Mouse (Mus musculus) CH12.LX (cell line): ENCODE measurements around the gene Gm10382. TPM values are rescaled to one million over a fixed set of nuclear protein-coding genes. Genes with fewer than 3 reads are reported as not detected.
A peak's percentile ranks its signal among the peaks of the same experiment; 100 is the strongest.

Experiments used
- DNase-seq: peaks from one replicate; pipeline ENCODE4 v3.0.0-alpha.2; 2013; ENCODE audit errors: extremely low read depth
- H3K27ac ChIP-seq: 2 replicates; pipeline ENCODE4 v1.5.1; 2012; ENCODE audit warnings: low read depth, mild to moderate bottlenecking, control low read depth, moderate library complexity; ENCODE audit not compliant: insufficient read depth
- H3K27me3 ChIP-seq: replicated peaks from 2 replicates; pipeline ENCODE3; 2012; ENCODE audit warnings: inconsistent platforms
- H3K36me3 ChIP-seq, 2 experiments: replicated peaks in 1 of 2; 2 replicates each; pipeline versions ENCODE3 to v1.6.1; 2012; ENCODE audit warnings: inconsistent platforms in 1 of 2, low read length in 1 of 2, mild to moderate bottlenecking in 1 of 2, mixed read lengths in 1 of 2, moderate library complexity in 1 of 2; ENCODE audit not compliant: control insufficient read depth in 1 of 2, insufficient read depth in 1 of 2
- H3K4me1 ChIP-seq, 2 experiments: 2 replicates each; pipeline ENCODE4 v1.6.1; 2012; ENCODE audit warnings: inconsistent platforms in 1 of 2, moderate library complexity in 1 of 2; ENCODE audit not compliant: insufficient read depth in 2 of 2, control insufficient read depth in 1 of 2
- H3K4me2 ChIP-seq: 2 replicates; pipeline ENCODE4 v1.6.1; 2012; ENCODE audit warnings: low read depth, mild to moderate bottlenecking, control low read depth; ENCODE audit not compliant: poor library complexity, insufficient read depth, severe bottlenecking
- H3K4me3 ChIP-seq, 3 experiments: fragments of 150-350 bp in 1 of 3; sonication (generic) in 1 of 3; replicated peaks in 1 of 3; 2 replicates each; pipeline versions ENCODE3 to v1.5.1; 2011 to 2012; ENCODE audit warnings: low read depth in 2 of 3, low read length in 2 of 3, mild to moderate bottlenecking in 2 of 3, moderate library complexity in 2 of 3, control low read depth in 1 of 3, improper control_type of control experiment in 1 of 3, inconsistent platforms in 1 of 3, mixed read lengths in 1 of 3; ENCODE audit not compliant: poor library complexity in 1 of 3
- H3K79me2 ChIP-seq: replicated peaks from 2 replicates; pipeline ENCODE4 v1.6.1; 2012; ENCODE audit warnings: mild to moderate bottlenecking, moderate library complexity; ENCODE audit not compliant: control insufficient read depth, poor library complexity, insufficient read depth, severe bottlenecking; ENCODE audit errors: extremely low read depth
- H3K9ac ChIP-seq: 2 replicates; pipeline ENCODE4 v1.6.1; 2012; ENCODE audit warnings: low read depth, mild to moderate bottlenecking, control low read depth, moderate library complexity; ENCODE audit not compliant: insufficient read depth
- H3K9me3 ChIP-seq: replicated peaks from 2 replicates; pipeline ENCODE3; 2012; ENCODE audit warnings: low read length, inconsistent platforms, mixed read lengths
- CHD1 ChIP-seq: IDR thresholded peaks from 2 replicates; pipeline ENCODE4 v1.6.1; 2012; ENCODE audit warnings: low read depth, low read length, improper control_type of control experiment, inconsistent platforms
- E2F4 ChIP-seq: IDR thresholded peaks from 2 replicates; pipeline ENCODE4 v1.6.1; 2011; ENCODE audit warnings: low read depth, low read length, improper control_type of control experiment; ENCODE audit not compliant: insufficient replicate concordance
- ELF1 ChIP-seq: IDR thresholded peaks from 2 replicates; pipeline ENCODE4 v1.6.1; 2014; ENCODE audit warnings: low read depth, mild to moderate bottlenecking, inconsistent platforms, low read length, improper control_type of control experiment
- ETS1 ChIP-seq: conservative IDR thresholded peaks from 2 replicates; pipeline ENCODE4 v1.6.1; 2012; ENCODE audit warnings: low read depth, mild to moderate bottlenecking, inconsistent platforms, low read length, improper control_type of control experiment, moderate library complexity
- GABPA ChIP-seq: IDR thresholded peaks from 2 replicates; pipeline ENCODE4 v1.6.1; 2012; ENCODE audit warnings: low read depth, low read length, improper control_type of control experiment, inconsistent platforms; ENCODE audit not compliant: insufficient replicate concordance
- IRF4 ChIP-seq: IDR thresholded peaks from 2 replicates; pipeline ENCODE4 v1.6.1; 2014; ENCODE audit warnings: low read depth, mild to moderate bottlenecking, inconsistent platforms, low read length, improper control_type of control experiment
- JUN ChIP-seq: IDR thresholded peaks from 2 replicates; pipeline ENCODE4 v1.6.1; 2011; ENCODE audit warnings: low read depth, mild to moderate bottlenecking, low read length, improper control_type of control experiment, moderate library complexity; ENCODE audit not compliant: insufficient read depth
- KAT2A ChIP-seq: IDR thresholded peaks from 2 replicates; pipeline ENCODE4 v1.6.1; 2012; ENCODE audit warnings: low read length, improper control_type of control experiment, inconsistent platforms; ENCODE audit not compliant: insufficient replicate concordance
- MAFK ChIP-seq: IDR thresholded peaks from 2 replicates; pipeline ENCODE4 v1.6.1; 2011; ENCODE audit warnings: low read length, improper control_type of control experiment; ENCODE audit not compliant: insufficient replicate concordance
- MAZ ChIP-seq: IDR thresholded peaks from 2 replicates; pipeline ENCODE4 v1.6.1; 2012; ENCODE audit warnings: low read depth, mild to moderate bottlenecking, inconsistent platforms, low read length, improper control_type of control experiment, moderate library complexity
- MXI1 ChIP-seq: IDR thresholded peaks from 2 replicates; pipeline ENCODE4 v1.6.1; 2011; ENCODE audit warnings: mild to moderate bottlenecking, low read depth, low read length, improper control_type of control experiment
- POLR2A ChIP-seq: IDR thresholded peaks from 2 replicates; pipeline ENCODE4 v1.6.1; 2011; ENCODE audit warnings: low read depth, mild to moderate bottlenecking, improper control_type of control experiment, low read length
- RCOR1 ChIP-seq: conservative IDR thresholded peaks from 2 replicates; pipeline ENCODE4 v1.6.1; 2012; ENCODE audit warnings: low read depth, mild to moderate bottlenecking, inconsistent platforms, low read length, improper control_type of control experiment
- SIN3A ChIP-seq: IDR thresholded peaks from 2 replicates; pipeline ENCODE4 v1.6.1; 2012; ENCODE audit warnings: low read length, improper control_type of control experiment, inconsistent platforms
- TBP ChIP-seq: conservative IDR thresholded peaks from 2 replicates; pipeline ENCODE4 v1.6.1; 2011; ENCODE audit warnings: low read depth, low read length, improper control_type of control experiment
- TCF12 ChIP-seq: IDR thresholded peaks from 2 replicates; pipeline ENCODE4 v1.6.1; 2014; ENCODE audit warnings: low read depth, mild to moderate bottlenecking, inconsistent platforms, low read length, improper control_type of control experiment
- dilution Hi-C: fragments of 300-500 bp; cut with MboI; formaldehyde crosslinking; loops from 2 replicates; pipeline ENCODE4 v1.14.3; 2020; ENCODE audit warnings: low sequenced_read_pairs; ENCODE audit not compliant: extremely low pct_unique_long_range_greater_than_20kb, extremely low pct_ligation_motif_present
- in situ Hi-C: fragments of 300-500 bp; cut with MboI; formaldehyde crosslinking; loops from 3 replicates; pipeline ENCODE4 v1.14.3; 2019; ENCODE audit warnings: low sequenced_read_pairs, low pct_ligation_motif_present, low pct_unique_long_range_greater_than_20kb, mixed read lengths
- polyA plus RNA-seq: library from polyadenylated mRNA; unstranded; fragments of >175 nt; gene quantifications from 2 replicates; pipeline ENCODE4 v1.2.1, GENCODE M21; 2012; ENCODE audit warnings: low read depth; ENCODE audit not compliant: insufficient read length
- total RNA-seq, 2 experiments: library from RNA; depleted of rRNA; stranded (reverse); fragments of 300-350 nt in 1 of 2; fragments of >200 nt in 1 of 2; gene quantifications; 2 replicates each; pipeline ENCODE4 v1.2.3; 2012 to 2014

Gm10382 gene
- total RNA-seq (2012; rRNA removed) (0.59 and 0.80 TPM in 2 replicates), total RNA-seq (2014; rRNA removed) (not detected in 2 replicates), polyA plus RNA-seq (0.87 and 1.1 TPM in 2 replicates)

DNA sequence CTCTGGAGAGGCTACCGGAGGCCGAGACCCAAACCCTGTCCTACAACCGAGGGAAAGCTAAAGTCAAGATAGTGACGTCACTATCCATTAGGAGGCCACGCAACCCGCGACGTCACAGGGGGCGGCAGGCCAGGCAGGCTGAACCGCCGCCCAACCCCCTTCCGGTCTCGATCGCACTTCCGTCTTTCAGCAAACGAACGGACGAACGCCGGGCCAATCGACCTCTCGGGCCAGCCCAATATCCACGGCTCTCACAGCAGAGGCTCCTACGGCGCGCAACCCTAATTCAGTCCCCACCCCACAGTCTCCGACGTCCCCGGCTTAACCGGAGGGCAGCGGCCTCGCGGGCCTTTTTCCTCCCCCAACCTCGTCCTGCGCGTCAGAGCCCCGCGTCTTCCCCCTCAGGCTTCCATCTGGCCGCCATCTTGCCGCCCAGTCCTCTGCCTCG lies at the start of gene Gm10382:
Gene Gm10382, plus strand, starts transcription at position 192 of the 448 bp plus-strand sequence.
- Histone ChIP-seq H3K9me3 (no peaks in the 10 kb centered on the region), H3K36me3 (peaks cover 28 to 29% of the 10 kb centered on the region in 2 experiments), H3K4me1 (peaks cover 3 to 41% of the 10 kb centered on the region in 2 experiments; a peak in 3 of 4 replicates), H3K4me2 (peak within 1 kb of the TSS; percentile 81), H3K27me3 (no peaks in the 10 kb centered on the region), H3K27ac (peak within 1 kb of the TSS; percentile 78), H3K4me3 (peak within 1 kb of the TSS; percentile 44 to 94 (median 84)), H3K9ac (peak within 1 kb of the TSS; percentile 94), H3K79me2 (peaks cover 28% of the 10 kb centered on the region)
- peak; percentile 39 for TF ChIP-seq SIN3A
- TF ChIP-seq GABPA = peak; percentile 24; the same call in 1 of the 2 replicates
- TF ChIP-seq ELF1 = peak; percentile 80
- TF ChIP-seq RCOR1 = no peak
- TF ChIP-seq ETS1 = peak; percentile 32
- TF ChIP-seq JUN = peak; percentile 33
- no peak for TF ChIP-seq MXI1
- dilution Hi-C loops (no loop called here), in situ Hi-C loops (no loop called here)
- peak; percentile 89 for DNase-seq

DNA sequence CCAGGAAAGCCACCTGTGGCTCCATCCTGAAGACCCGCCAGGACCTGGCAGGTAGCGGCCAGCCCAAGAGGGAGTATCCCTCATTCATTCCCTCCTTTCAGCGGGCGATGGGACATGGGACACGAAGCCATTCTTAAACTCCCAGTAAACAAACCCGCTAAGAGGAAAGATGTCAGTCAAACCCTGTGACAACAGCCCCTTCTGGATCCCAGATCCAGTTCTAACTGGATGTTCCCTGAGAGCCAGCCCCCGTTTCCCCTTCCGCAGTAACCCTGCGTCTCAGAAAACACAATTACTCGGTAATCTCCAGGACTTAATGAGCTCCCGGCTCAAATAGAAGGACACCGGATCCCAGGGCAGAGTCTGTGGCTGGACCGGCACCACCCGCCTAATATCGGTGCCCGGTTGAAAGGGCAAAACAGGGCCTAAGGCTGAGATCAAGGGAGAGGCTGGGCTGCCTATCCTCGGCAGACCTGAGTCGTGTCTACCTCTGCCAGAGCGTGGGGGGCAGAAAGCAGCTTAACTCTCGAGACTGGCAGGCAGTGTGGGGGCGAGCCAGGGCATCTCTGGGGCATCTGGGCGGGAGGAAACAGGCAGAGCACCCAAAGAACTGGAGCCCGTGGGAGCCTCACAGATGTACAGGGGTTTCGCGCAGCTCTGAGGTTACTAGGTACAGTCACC lies 49.1 kb upstream of the Gm10382 start:
- no peak for TF ChIP-seq ELF1
- TF ChIP-seq TBP = no peak
- no peak for TF ChIP-seq POLR2A
- TF ChIP-seq MAFK = no peak
- TF ChIP-seq JUN = no peak
- TF ChIP-seq TCF12 = no peak
- TF ChIP-seq SIN3A = no peak
- TF ChIP-seq E2F4 = no peak
- TF ChIP-seq RCOR1 = no peak
- no peak for TF ChIP-seq KAT2A
- no peak for TF ChIP-seq CHD1
- TF ChIP-seq MAZ = no peak
- no peak for TF ChIP-seq GABPA
- no peak for TF ChIP-seq IRF4
- TF ChIP-seq, all 38 proteins: peak for 0
- H3K4me3 ChIP-seq = peak overlapping the region; percentile 50 to 79 (median 64)
- no peaks in the 10 kb centered on the region for H3K79me2 ChIP-seq
- H3K27me3 ChIP-seq = peaks cover 7% of the 10 kb centered on the region
- DNase-seq = no peak
- peaks cover 0 to 22% of the 10 kb centered on the region in 2 experiments for H3K36me3 ChIP-seq
- H3K9ac ChIP-seq = no peak overlapping the region; the same call in 1 of the 2 replicates
- no peaks in the 10 kb centered on the region for H3K9me3 ChIP-seq
- dilution Hi-C loops = no loop called here
- no peak overlapping the region for H3K27ac ChIP-seq
- peak overlapping the region; percentile 67 for H3K4me2 ChIP-seq
- in situ Hi-C loops = loop anchor here (10.0 kb wide), 1 partner anchor 435 kb away; no protein-coding TSS in a partner anchor
- H3K4me1 ChIP-seq = peaks cover 5 to 25% of the 10 kb centered on the region in 2 experiments; a peak in 2 of 4 replicates
